Mouse (Mus musculus) ES-Bruce4 (cell line): ENCODE data around the gene Rsph9. TPM values are rescaled to one million over a fixed set of nuclear protein-coding genes. Genes with fewer than 3 reads are reported as not detected.

Source experiments
- H3K27ac ChIP-seq: 2 replicates; pipeline ENCODE4 v1.5.1; 2012; ENCODE audit warnings: low read length, inconsistent platforms; ENCODE audit not compliant: insufficient read depth
- H3K27me3 ChIP-seq: 2 replicates; pipeline ENCODE4 v1.6.1; 2012; ENCODE audit warnings: mild to moderate bottlenecking, low read length, inconsistent platforms; ENCODE audit not compliant: control insufficient read depth, poor library complexity, insufficient read depth, severe bottlenecking
- H3K36me3 ChIP-seq: 2 replicates; pipeline ENCODE4 v1.6.1; 2012; ENCODE audit warnings: inconsistent platforms, mild to moderate bottlenecking, low read length, moderate library complexity; ENCODE audit not compliant: control insufficient read depth, poor library complexity, insufficient read depth, severe bottlenecking
- H3K4me1 ChIP-seq: one replicate; pipeline ENCODE4 v1.8.1; 2011; ENCODE audit warnings: low read length; ENCODE audit not compliant: control insufficient read depth, insufficient read depth
- H3K4me3 ChIP-seq: 2 replicates; pipeline ENCODE4 v1.5.1; 2011; ENCODE audit warnings: low read depth, mild to moderate bottlenecking, low read length
- H3K9ac ChIP-seq: 2 replicates; pipeline ENCODE4 v1.6.1; 2012; ENCODE audit warnings: low read depth, mild to moderate bottlenecking, inconsistent platforms; ENCODE audit not compliant: poor library complexity, severe bottlenecking
- H3K9me3 ChIP-seq: replicated peaks from 2 replicates; pipeline ENCODE4 v1.6.1; 2012; ENCODE audit warnings: mild to moderate bottlenecking, low read length, inconsistent platforms; ENCODE audit not compliant: control insufficient read depth, poor library complexity, insufficient read depth, severe bottlenecking
- CTCF ChIP-seq: IDR thresholded peaks from one replicate; pipeline ENCODE4 v1.8.1; 2011; ENCODE audit warnings: low read depth, low read length
- EP300 ChIP-seq: IDR thresholded peaks from 2 replicates; pipeline ENCODE4 v1.6.1; 2011; ENCODE audit warnings: low read depth, low read length; ENCODE audit not compliant: insufficient read depth
- POLR2A ChIP-seq: IDR thresholded peaks from one replicate; pipeline ENCODE4 v1.8.1; 2011; ENCODE audit warnings: low read length; ENCODE audit not compliant: insufficient read depth
- polyA plus RNA-seq: library from polyadenylated mRNA; stranded (reverse); fragments of >200 nt; gene quantifications from 2 replicates; pipeline ENCODE4 v1.2.4, GENCODE M21; 2011; ENCODE audit warnings: low read depth; ENCODE audit not compliant: missing spikeins, insufficient read depth, insufficient read length

The Rsph9 gene
- polyA plus RNA-seq, 1 experiment = 1.0 TPM

DNA sequence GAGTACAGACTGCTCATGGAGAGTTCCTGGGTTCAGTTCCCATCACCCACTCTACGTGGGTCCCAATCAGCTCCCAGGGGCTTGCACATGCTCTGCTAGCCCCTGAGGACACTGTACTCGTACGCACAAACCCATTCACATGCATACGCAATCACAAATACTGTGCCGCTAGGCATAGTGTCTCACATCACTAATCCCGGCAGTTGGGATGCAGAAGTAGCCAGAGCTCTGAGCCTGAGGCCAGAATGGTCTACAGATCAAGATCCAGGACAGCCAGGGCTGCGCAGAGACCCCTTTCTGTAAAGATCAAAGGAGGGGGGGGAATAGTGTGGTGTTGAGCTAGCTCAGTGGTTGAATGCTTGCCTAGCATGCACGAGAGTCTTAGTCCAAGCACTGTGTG is 13.1 kb upstream of the Rsph9 start:
- peaks cover 2% of the 10 kb centered on the region for H3K4me1 ChIP-seq
- TF ChIP-seq EP300 (no peak), POLR2A (no peak), CTCF (no peak)
- no peaks in the 10 kb centered on the region for H3K9me3 ChIP-seq
- no peak overlapping the region for H3K9ac ChIP-seq
- H3K4me3 ChIP-seq = no peak overlapping the region
- no peaks in the 10 kb centered on the region for H3K36me3 ChIP-seq
- no peaks in the 10 kb centered on the region for H3K27me3 ChIP-seq
- H3K27ac ChIP-seq = no peak overlapping the region

DNA sequence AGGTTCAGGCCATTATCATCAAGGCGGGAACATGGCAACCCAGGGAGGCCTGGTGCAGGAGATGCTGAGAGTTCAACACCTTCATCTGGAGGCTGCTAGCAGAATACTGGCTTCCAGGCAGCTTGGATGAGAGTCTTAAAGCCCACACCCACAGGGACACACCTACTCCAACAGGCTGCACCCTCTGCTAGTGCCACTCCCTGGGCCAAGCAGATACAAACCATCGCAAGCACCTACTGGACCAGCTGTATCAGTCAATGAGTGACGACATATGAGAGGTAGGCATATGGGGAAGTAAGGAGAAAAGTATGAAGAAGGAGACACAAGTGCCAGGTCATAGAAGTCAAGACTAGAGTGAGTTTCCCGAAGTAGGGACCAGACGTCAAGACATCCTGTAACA is 12.7 kb upstream of the Rsph9 start:
- H3K9ac ChIP-seq = no peak overlapping the region
- H3K9me3 ChIP-seq = no peaks in the 10 kb centered on the region
- peaks cover 2% of the 10 kb centered on the region for H3K4me1 ChIP-seq
- TF ChIP-seq POLR2A = no peak
- no peak for TF ChIP-seq CTCF
- no peak for TF ChIP-seq EP300
- no peaks in the 10 kb centered on the region for H3K36me3 ChIP-seq
- no peaks in the 10 kb centered on the region for H3K27me3 ChIP-seq
- no peak overlapping the region for H3K4me3 ChIP-seq
- H3K27ac ChIP-seq = no peak overlapping the region

DNA sequence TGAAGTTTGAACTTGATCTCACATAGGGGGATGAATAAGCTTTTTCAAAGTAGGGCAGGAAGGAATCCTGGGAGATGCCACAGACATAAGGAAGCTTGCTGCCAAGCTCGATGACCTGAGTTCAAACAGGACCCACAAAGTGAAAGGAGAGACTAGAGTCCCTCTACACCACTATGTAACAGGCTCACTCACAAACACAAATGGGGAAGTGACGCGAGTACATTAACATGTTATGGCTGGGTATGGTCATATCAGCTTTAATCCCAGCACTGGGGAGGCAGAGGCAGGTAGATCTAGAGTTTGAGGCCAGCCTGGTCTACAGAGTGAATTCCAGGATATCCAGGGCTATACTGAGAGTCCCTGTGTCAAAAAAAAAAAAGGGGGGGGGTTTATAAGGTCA is 10.3 kb upstream of the Rsph9 start:
- H3K4me3 ChIP-seq = no peak overlapping the region
- H3K27me3 ChIP-seq = no peaks in the 10 kb centered on the region
- no peak overlapping the region for H3K9ac ChIP-seq
- H3K27ac ChIP-seq = no peak overlapping the region
- H3K36me3 ChIP-seq = peaks cover 3% of the 10 kb centered on the region; the same call in 1 of the 2 replicates
- H3K4me1 ChIP-seq = peaks cover 2% of the 10 kb centered on the region
- H3K9me3 ChIP-seq = no peaks in the 10 kb centered on the region
- TF ChIP-seq POLR2A = no peak
- no peak for TF ChIP-seq CTCF
- TF ChIP-seq EP300 = no peak

DNA sequence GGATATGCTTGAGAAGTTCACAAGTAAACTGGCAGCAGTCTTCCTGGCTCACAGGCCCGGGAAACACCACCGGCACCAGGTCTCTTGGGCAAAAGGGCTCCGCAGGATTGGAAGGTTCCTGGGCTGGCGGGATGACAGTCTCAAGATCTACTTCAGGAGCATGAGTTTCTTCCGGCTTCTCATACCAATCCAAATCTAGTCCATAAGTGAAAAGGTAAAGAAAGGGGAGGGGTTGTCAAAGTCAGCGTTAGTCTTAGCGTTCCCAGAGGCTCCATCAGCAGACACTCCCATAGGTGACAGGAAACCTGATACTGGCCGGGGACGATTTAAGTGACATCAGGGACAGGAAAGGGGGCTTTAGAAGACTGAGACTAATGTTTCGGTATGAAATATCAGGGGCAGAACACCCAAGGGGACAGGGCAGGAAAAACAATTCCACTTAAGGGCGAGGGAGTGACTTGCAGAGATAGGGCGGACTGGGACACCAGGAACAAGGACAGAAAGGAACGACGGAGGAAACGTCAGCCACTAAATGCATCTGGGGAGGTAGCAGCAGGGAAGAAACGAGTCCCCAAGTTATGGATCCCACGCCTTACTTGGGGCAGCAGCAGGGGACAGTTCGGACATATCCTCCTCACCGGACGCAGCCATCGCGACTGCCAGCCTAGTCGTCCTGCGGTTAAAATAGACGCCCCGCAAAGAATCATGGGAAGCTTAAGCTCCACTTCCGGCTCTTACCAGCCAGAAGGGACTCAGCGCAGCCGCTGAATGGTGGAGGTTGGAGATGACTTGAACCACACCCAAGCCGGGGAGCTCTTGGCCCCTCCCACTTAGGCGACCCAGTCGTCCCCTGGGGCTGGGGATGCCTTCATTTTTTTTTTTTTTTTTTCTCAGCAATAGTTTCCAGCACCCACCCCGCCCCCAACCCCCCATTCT is 9.1 kb upstream of the Rsph9 start, which contains the start of gene Mad2l1bp:
TSS of gene Mad2l1bp (minus strand) at position 707 of the 936 bp plus-strand sequence.
- TF ChIP-seq EP300 (no peak), POLR2A (peak; percentile 98)
- Histone ChIP-seq H3K9me3 (no peaks in the 10 kb centered on the region), H3K4me3 (peak within 1 kb of the TSS; percentile 85), H3K36me3 (peaks cover 3% of the 10 kb centered on the region; the same call in 1 of the 2 replicates), H3K27ac (no peak within 1 kb of the TSS), H3K27me3 (no peaks in the 10 kb centered on the region), H3K4me1 (no peaks in the 10 kb centered on the region), H3K9ac (peak within 1 kb of the TSS; percentile 54)

DNA sequence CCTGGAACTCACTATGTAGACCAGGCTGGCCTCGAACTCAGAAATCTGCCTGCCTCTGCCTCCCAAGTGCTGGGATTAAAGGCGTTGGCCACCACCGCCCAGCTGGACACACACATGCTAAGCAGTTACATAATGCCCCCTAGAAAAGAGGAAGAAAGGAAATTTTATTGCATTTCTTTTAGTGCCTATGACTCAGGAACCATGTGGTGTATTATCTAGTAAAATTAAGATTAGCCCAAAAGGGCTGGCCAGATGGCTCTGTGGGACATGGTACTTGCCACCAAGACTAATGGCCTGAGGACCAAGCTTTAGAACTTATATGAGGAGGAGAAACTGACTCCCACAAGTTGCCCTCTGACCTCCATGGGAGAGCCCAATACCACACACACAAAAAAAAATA is 4.1 kb downstream of the Rsph9 start:
- Histone ChIP-seq H3K4me3 (no peak overlapping the region), H3K27me3 (no peaks in the 10 kb centered on the region), H3K4me1 (peaks cover 2% of the 10 kb centered on the region), H3K27ac (no peak overlapping the region), H3K36me3 (no peaks in the 10 kb centered on the region), H3K9me3 (no peaks in the 10 kb centered on the region), H3K9ac (no peak overlapping the region)
- TF ChIP-seq CTCF = no peak
- TF ChIP-seq POLR2A = no peak
- TF ChIP-seq EP300 = no peak

DNA sequence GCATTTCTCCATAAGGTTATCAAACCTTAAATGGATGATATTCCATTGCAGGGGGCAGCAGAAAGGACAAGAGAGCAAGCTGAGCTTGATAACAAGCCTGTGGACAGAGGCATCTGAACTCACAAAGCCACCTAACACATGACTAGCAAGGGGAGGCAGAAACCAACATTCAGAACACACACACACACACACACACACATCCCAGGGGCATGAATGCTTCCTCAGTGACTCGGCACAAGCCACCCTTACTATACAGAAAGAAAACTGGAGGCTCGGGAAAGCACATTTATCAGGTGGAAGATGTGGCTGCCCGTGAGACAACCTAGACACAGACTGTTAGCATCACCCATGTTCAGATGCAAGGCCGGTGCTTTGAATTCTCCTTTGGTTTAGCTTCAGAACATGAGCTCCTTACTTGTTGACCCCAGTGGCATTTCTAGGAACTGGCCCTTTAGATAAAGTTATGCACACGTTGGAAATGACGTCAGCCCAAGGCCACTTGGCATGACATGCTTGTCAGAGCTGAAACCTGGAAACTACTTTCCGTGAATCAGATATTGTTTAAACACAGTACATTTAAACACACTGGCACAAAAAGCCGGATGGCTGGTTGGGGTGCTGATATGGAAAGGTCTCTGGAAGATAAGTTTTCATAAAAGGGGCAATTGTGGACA is 5.3 kb downstream of the Rsph9 start:
- TF ChIP-seq EP300 (no peak), CTCF (no peak), POLR2A (no peak)
- no peak overlapping the region for H3K4me3 ChIP-seq
- no peak overlapping the region for H3K9ac ChIP-seq
- H3K4me1 ChIP-seq = peaks cover 2% of the 10 kb centered on the region
- H3K36me3 ChIP-seq = no peaks in the 10 kb centered on the region
- no peaks in the 10 kb centered on the region for H3K27me3 ChIP-seq
- no peaks in the 10 kb centered on the region for H3K9me3 ChIP-seq
- H3K27ac ChIP-seq = no peak overlapping the region
